Mouse (Mus musculus): ENCODE measurements around the gene Setdb1.

- TF ChIP-seq CTCF (IDR thresholded peaks at IDR 0.05; ENCODE audit: control insufficient read depth, insufficient read depth, insufficient read length): no peak
- no peak for TF ChIP-seq USF1 (IDR thresholded peaks at IDR 0.05; ENCODE audit: low read depth)
Observed at GRCm38 (mm10) chr3:95307100-95307499, 49.9 kb downstream of the Setdb1 start, which contains the start of gene Anxa9.

Measured in C2C12 (cell line).